Mouse (Mus musculus) retina, postnatal 7 days (tissue): Measurements from ENCODE around the gene Arhgdib.

Experiments
- DNase-seq: peaks from one replicate; pipeline ENCODE4 v3.0.0-alpha.2; 2012; ENCODE audit warnings: low read depth, low spot score

Arhgdib gene

GRCm38 (mm10) chr6:136921601-136922000, 20.1 kb downstream of the Arhgdib start:
- no peak for DNase-seq

- peak; percentile 49 for DNase-seq
Observed at GRCm38 (mm10) chr6:136920320-136921257, 21.1 kb downstream of the Arhgdib start.

GRCm38 (mm10) chr6:136917885-136918284, 23.8 kb downstream of the Arhgdib start:
- no peak for DNase-seq

- no peak for DNase-seq
Observed at GRCm38 (mm10) chr6:136915721-136916395, 25.8 kb downstream of the Arhgdib start.

- no peak for DNase-seq
Observed at GRCm38 (mm10) chr6:136914234-136914633, 27.5 kb downstream of the Arhgdib start.

GRCm38 (mm10) chr6:136913384-136914126, 28.1 kb downstream of the Arhgdib start:
- DNase-seq, result peak; percentile 35

GRCm38 (mm10) chr6:136912751-136913265, 28.9 kb downstream of the Arhgdib start:
- DNase-seq, result no peak

- no peak for DNase-seq
Observed at GRCm38 (mm10) chr6:136910247-136910890, 31.3 kb downstream of the Arhgdib start.

GRCm38 (mm10) chr6:136906937-136907293, 34.8 kb downstream of the Arhgdib start:
- no peak for DNase-seq

GRCm38 (mm10) chr6:136906283-136906936, 35.3 kb downstream of the Arhgdib start:
- no peak for DNase-seq

- DNase-seq, result no peak
Observed at GRCm38 (mm10) chr6:136903885-136904470, 37.7 kb downstream of the Arhgdib start.

GRCm38 (mm10) chr6:136902527-136902926, 39.2 kb downstream of the Arhgdib start:
- no peak for DNase-seq

GRCm38 (mm10) chr6:136901010-136901409, 40.7 kb downstream of the Arhgdib start:
- DNase-seq, result no peak

GRCm38 (mm10) chr6:136900369-136901009, 41.2 kb downstream of the Arhgdib start:
- DNase-seq, result no peak

- no peak for DNase-seq
Observed at GRCm38 (mm10) chr6:136898954-136899353, 42.7 kb downstream of the Arhgdib start.

- no peak for DNase-seq
Observed at GRCm38 (mm10) chr6:136898222-136898621, 43.5 kb downstream of the Arhgdib start.

- DNase-seq, result no peak
Observed at GRCm38 (mm10) chr6:136897789-136898188, 43.9 kb downstream of the Arhgdib start.

- no peak for DNase-seq
Observed at GRCm38 (mm10) chr6:136894532-136895339, 47.0 kb downstream of the Arhgdib start.

- DNase-seq, result no peak
Observed at GRCm38 (mm10) chr6:136892002-136892401, 49.7 kb downstream of the Arhgdib start.
